Mouse (Mus musculus) heart, postnatal 14 days (tissue): ENCODE measurements around the gene Bicd2. TPM values are rescaled to one million over a fixed set of nuclear protein-coding genes. Genes with fewer than 3 reads are reported as not detected.
"Not testable (repeated sequence)": the region's sequence is repeated elsewhere in the genome, so short reads cannot be mapped to it uniquely, and the experiment has no call there.

ENCODE experiments used
- DNase-seq, 2 experiments: peaks; one replicate each; pipeline ENCODE4 v3.0.0; 2021 to 2022
- intact Hi-C: fragments of 180-260 bp; cut with DNase I; formaldehyde crosslinking; loops from one replicate; pipeline ENCODE4 v1.15.1; 2025
- total RNA-seq, 2 experiments: library from RNA; stranded (reverse); gene quantifications; 2 replicates each; pipeline ENCODE4 v1.2.3; 2021

Bicd2 gene
- total RNA-seq, 2 experiments from 2014 or later = 72.1 to 77.7 TPM

- intact Hi-C loops = no loop called here
- no peak for DNase-seq
Observed at GRCm38 (mm10) chr13:49356090-49356489, 14.7 kb downstream of the Bicd2 start.

- no peak for DNase-seq
- intact Hi-C loops = no loop called here
Observed at GRCm38 (mm10) chr13:49357367-49358026, 16.1 kb downstream of the Bicd2 start.

GRCm38 (mm10) chr13:49358184-49358583 lies 16.8 kb downstream of the Bicd2 start:
- no peak for DNase-seq
- intact Hi-C loops = no loop called here

- intact Hi-C loops = no loop called here
- DNase-seq = no peak
Observed at GRCm38 (mm10) chr13:49360906-49361406, 19.6 kb downstream of the Bicd2 start.

- intact Hi-C loops = no loop called here
- peak in 1 of 2 experiments; percentile 47 for DNase-seq
Observed at GRCm38 (mm10) chr13:49362364-49362763, 21.0 kb downstream of the Bicd2 start.

- no peak for DNase-seq
Observed at GRCm38 (mm10) chr13:49362804-49363203, 21.4 kb downstream of the Bicd2 start.

GRCm38 (mm10) chr13:49364716-49365115 lies 23.3 kb downstream of the Bicd2 start:
- intact Hi-C loops = no loop called here
- peak; percentile 74 to 77 for DNase-seq

More at GRCm38 (mm10) chr13:49362804-49363203, 21.4 kb downstream of the Bicd2 start:
- intact Hi-C loops = no loop called here

- peak in 1 of 2 experiments; percentile 28 for DNase-seq
- intact Hi-C loops = no loop called here
Observed at GRCm38 (mm10) chr13:49367657-49368440, 26.5 kb downstream of the Bicd2 start.

GRCm38 (mm10) chr13:49369404-49369803 lies 28.0 kb downstream of the Bicd2 start:
- DNase-seq = no peak
- intact Hi-C loops = no loop called here

- intact Hi-C loops = loop anchor here (10.0 kb wide), 1 partner anchor 155 kb away; the partner anchor contains the start of gene Card19
- peak in 1 of 2 experiments; percentile 54 for DNase-seq
Observed at GRCm38 (mm10) chr13:49370216-49370615, 28.8 kb downstream of the Bicd2 start.

GRCm38 (mm10) chr13:49370916-49371315 lies 29.5 kb downstream of the Bicd2 start:
- DNase-seq = not testable (repeated sequence)
- intact Hi-C loops = loop anchor here (10.0 kb wide), 1 partner anchor 156 kb away; the partner anchor contains the start of gene Card19

GRCm38 (mm10) chr13:49371428-49371899 lies 30.1 kb downstream of the Bicd2 start:
- DNase-seq = peak; percentile 79
- intact Hi-C loops = loop anchor here (10.0 kb wide), 1 partner anchor 157 kb away; the partner anchor contains the start of gene Card19

GRCm38 (mm10) chr13:49372370-49373060 lies 31.1 kb downstream of the Bicd2 start:
- intact Hi-C loops = loop anchor here (10.0 kb wide), 1 partner anchor 158 kb away; the partner anchor contains the start of gene Card19
- DNase-seq = peak; percentile 63 to 67

- intact Hi-C loops = loop anchor here (10.0 kb wide), 1 partner anchor 160 kb away; the partner anchor contains the start of gene Card19
- DNase-seq = no peak
Observed at GRCm38 (mm10) chr13:49374304-49374703, 32.9 kb downstream of the Bicd2 start.

- intact Hi-C loops = loop anchor here (10.0 kb wide), 1 partner anchor 160 kb away; the partner anchor contains the start of gene Card19
- no peak for DNase-seq
Observed at GRCm38 (mm10) chr13:49374730-49375129, 33.3 kb downstream of the Bicd2 start.

- intact Hi-C loops = loop anchor here (10.0 kb wide), 1 partner anchor 163 kb away; the partner anchor contains the start of gene Card19
Observed at GRCm38 (mm10) chr13:49377608-49378007, 36.2 kb downstream of the Bicd2 start.

GRCm38 (mm10) chr13:49379301-49379700 lies 37.9 kb downstream of the Bicd2 start:
- no peak for DNase-seq
- intact Hi-C loops = loop anchor here (10.0 kb wide), 1 partner anchor 164 kb away; the partner anchor contains the start of gene Card19

More at GRCm38 (mm10) chr13:49377608-49378007, 36.2 kb downstream of the Bicd2 start:
- no peak for DNase-seq

GRCm38 (mm10) chr13:49381230-49381629 lies 39.8 kb downstream of the Bicd2 start:
- peak; percentile 92 to 97 for DNase-seq
- intact Hi-C loops = loop anchor here (1.0 kb wide), 2 partner anchors 42 to 54 kb away; no protein-coding TSS in a partner anchor

- intact Hi-C loops = no loop called here
- no peak for DNase-seq
Observed at GRCm38 (mm10) chr13:49382997-49383396, 41.6 kb downstream of the Bicd2 start.
